Mouse (Mus musculus) erythroblast, embryonic 14.5 days (primary cell): Measurements from ENCODE around the gene Klhl29. TPM values are rescaled to one million over a fixed set of nuclear protein-coding genes. Genes with fewer than 3 reads are reported as not detected.

Source experiments
- H3K27me3 ChIP-seq: 2 replicates; pipeline ENCODE4 v1.6.1; 2012; ENCODE audit warnings: inconsistent platforms; ENCODE audit not compliant: control insufficient read depth
- H3K36me3 ChIP-seq: 2 replicates; pipeline ENCODE4 v1.6.1; 2012; ENCODE audit warnings: mild to moderate bottlenecking, inconsistent platforms; ENCODE audit not compliant: control insufficient read depth
- H3K4me1 ChIP-seq: 2 replicates; pipeline ENCODE4 v1.6.1; 2012; ENCODE audit warnings: inconsistent platforms; ENCODE audit not compliant: control insufficient read depth
- H3K4me3 ChIP-seq: replicated peaks from 2 replicates; pipeline ENCODE3; 2012; ENCODE audit warnings: moderate library complexity, mild to moderate bottlenecking, inconsistent platforms
- H3K9me3 ChIP-seq: 2 replicates; pipeline ENCODE4 v1.6.1; 2012; ENCODE audit warnings: low read length, inconsistent platforms, mixed read lengths; ENCODE audit not compliant: control insufficient read depth
- GATA1 ChIP-seq: IDR thresholded peaks from 2 replicates; pipeline ENCODE4 v1.6.1; 2012; ENCODE audit warnings: low read length, inconsistent platforms, mixed read lengths
- TAL1 ChIP-seq: IDR thresholded peaks from 3 replicates; pipeline ENCODE4 v1.6.1; 2012; ENCODE audit warnings: low read length, inconsistent platforms, mixed read lengths
- polyA plus RNA-seq: library from polyadenylated mRNA; stranded (reverse); fragments of >175 nt; gene quantifications from 2 replicates; pipeline ENCODE4 v1.2.3, GENCODE M21; 2012

Gene Klhl29
- polyA plus RNA-seq, 1 experiment: not detected

DNA sequence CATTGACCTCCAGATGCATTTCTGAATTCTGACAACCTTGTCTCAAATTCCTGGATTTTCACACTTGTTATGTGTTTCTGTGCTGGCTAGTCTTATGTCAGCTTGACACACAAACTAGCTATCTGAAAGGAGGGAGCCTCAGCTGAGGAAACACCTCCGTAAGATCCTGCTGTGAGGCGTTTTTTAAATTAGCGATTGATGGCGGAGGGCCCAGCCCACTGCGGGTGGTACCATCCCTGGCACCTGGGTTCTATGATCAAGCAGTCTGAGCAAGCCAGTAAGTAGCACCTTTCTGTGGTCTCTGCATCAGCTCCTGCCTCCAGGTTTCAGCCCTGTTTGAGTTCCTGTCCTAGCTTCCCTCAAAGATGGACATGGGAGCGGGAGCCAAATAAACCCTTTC, 131.6 kb downstream of the Klhl29 start:
- H3K27me3 ChIP-seq: no peaks in the 10 kb centered on the region
- H3K4me3 ChIP-seq: no peak overlapping the region
- H3K4me1 ChIP-seq: no peaks in the 10 kb centered on the region
- no peaks in the 10 kb centered on the region for H3K36me3 ChIP-seq
- no peak for TF ChIP-seq GATA1
- TF ChIP-seq TAL1: no peak
- H3K9me3 ChIP-seq: no peaks in the 10 kb centered on the region

DNA sequence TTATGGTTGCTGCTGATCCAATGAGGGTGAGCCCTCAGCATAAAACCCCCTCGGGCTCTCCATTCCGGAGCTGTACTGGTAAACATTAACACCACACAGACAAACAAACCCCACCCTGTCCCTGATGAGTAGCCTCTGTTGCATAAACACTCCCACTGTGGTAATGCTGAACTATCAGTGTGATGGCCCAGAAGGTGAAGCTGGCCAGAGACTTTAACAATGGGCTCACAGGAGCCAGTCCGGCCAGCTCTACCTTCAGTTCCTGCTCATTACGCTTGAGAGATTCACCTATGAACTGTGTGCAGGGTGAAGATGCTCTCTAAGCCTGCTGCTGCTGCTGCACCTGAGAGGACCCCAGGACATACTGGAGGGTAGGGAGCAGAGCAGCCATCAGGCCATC, 132.0 kb downstream of the Klhl29 start:
- no peaks in the 10 kb centered on the region for H3K9me3 ChIP-seq
- H3K4me1 ChIP-seq: no peaks in the 10 kb centered on the region
- H3K36me3 ChIP-seq: no peaks in the 10 kb centered on the region
- TF ChIP-seq TAL1 (no peak), GATA1 (no peak)
- no peak overlapping the region for H3K4me3 ChIP-seq
- no peaks in the 10 kb centered on the region for H3K27me3 ChIP-seq

DNA sequence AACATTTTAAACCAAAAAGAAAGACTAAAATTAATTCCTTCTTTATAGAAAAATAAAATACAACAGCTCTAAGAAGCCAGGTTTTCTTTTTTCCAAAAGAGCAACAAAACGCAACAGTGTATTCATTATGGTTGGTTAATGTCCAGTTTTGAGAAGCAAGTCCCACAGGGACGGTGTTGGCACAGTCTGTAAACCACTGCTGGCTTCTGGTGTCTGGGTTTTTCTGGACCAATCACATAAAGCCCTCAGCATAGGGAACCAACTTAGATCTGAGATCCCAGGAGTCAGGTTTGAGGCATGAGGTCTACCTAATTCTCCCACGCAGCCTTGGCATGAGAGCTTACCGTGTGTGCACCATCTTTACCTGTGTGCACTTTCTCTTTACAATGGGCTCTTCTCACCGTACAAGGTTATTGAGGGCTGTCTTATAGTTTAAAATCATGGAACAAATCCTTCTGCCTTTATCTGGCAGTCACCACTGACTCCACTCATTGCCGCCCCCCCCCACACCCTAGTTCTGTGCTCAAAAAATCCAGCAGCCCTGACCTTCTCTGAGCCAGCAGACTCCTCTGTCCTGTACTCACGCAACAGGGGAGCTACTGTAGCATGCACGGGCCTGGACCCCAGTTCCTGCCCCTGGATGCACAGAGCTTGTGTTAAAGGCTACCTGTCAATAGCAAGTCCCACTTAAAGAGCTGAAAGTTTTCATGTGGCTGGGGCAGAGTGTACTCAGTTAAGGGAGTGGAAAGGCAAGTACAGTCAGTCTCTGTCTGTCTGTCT, 132.7 kb downstream of the Klhl29 start:
- Histone ChIP-seq H3K4me3 (no peak overlapping the region), H3K36me3 (no peaks in the 10 kb centered on the region), H3K27me3 (no peaks in the 10 kb centered on the region), H3K4me1 (no peaks in the 10 kb centered on the region), H3K9me3 (no peaks in the 10 kb centered on the region)
- no peak for TF ChIP-seq GATA1
- no peak for TF ChIP-seq TAL1

DNA sequence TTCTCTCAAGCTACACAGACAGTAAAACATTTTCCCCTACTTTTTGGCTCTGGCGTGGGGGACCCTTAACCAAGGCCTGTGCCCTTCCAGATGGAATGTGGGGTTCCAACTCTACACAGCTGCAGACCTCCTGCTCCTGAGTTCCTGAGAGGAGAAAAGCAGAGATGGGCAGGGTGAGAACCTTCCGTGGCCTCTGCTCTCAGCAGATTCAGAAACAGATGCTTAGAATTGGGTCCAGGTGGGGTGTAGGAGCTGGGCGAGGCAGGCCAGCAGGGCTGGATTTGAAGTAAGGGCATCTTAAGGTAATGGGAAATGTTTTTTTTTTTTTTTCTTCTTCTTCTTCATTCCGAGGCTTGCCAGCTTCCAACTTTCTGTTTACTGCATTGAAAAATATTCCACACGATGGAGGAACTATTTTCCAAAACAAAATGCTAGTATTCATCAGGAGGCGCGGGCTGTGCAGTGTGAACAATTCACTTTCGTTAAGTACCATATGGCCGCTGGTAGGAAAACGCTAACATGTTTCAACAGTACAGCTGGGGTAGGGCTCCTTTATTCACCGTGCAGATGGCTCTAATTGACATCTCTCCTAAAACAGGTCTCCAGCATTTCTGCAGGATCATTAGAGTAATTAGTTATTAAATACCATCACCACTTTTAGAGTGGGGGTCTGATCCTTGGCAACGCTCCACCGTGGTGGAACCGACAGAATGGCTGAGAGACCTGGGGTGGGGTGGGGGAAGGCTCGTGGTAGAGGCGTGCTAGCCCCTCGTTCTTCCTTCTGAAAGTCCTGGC, 135.8 kb downstream of the Klhl29 start:
- Histone ChIP-seq H3K36me3 (no peaks in the 10 kb centered on the region), H3K9me3 (no peaks in the 10 kb centered on the region), H3K4me3 (no peak overlapping the region), H3K27me3 (no peaks in the 10 kb centered on the region), H3K4me1 (no peaks in the 10 kb centered on the region)
- TF ChIP-seq GATA1: no peak
- no peak for TF ChIP-seq TAL1

DNA sequence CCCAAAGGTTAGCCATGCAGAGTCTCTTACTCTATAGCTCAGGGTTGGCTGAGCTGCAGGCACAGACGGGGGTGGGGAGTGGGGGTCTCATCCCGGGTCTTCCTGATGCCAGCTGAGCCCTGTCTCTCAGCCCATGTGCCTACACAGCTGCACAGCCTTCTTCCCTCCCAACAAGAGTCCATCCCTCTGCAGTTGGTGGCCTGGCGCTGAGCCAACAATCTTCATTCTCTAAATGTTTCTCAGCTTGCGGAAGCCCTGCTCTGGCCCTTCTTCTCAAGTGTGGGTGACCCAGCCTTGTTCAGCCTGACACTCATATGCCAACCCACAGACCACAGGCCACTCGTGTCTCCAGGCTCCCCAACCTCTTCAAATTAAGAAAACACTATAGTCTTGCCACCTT, 138.4 kb downstream of the Klhl29 start:
- H3K27me3 ChIP-seq: no peaks in the 10 kb centered on the region
- H3K36me3 ChIP-seq: no peaks in the 10 kb centered on the region
- no peak overlapping the region for H3K4me3 ChIP-seq
- H3K9me3 ChIP-seq: no peaks in the 10 kb centered on the region
- TF ChIP-seq TAL1 (no peak), GATA1 (no peak)
- no peaks in the 10 kb centered on the region for H3K4me1 ChIP-seq

DNA sequence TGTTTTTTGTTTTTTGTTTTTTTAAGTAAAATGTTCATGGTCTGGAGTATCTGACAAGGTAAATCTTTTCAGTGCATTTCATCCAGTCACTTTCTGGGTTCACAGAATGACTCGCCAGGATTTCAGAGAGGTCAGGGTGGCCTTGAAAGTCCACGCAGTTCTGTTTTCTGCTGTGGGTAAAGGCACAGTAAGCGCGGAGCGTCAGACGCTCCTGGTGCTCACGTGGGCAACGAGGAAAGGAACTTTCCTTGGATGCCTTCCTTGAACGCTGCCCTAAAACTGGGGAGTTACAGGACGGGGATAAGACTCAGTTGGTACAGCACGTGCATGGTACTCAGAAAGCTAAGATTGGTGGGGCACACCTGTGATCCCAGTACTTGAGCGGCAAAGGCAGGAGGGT, 139.9 kb downstream of the Klhl29 start:
- Histone ChIP-seq H3K4me1 (no peaks in the 10 kb centered on the region), H3K4me3 (no peak overlapping the region), H3K9me3 (no peaks in the 10 kb centered on the region), H3K36me3 (no peaks in the 10 kb centered on the region), H3K27me3 (no peaks in the 10 kb centered on the region)
- TF ChIP-seq TAL1 (no peak), GATA1 (no peak)

DNA sequence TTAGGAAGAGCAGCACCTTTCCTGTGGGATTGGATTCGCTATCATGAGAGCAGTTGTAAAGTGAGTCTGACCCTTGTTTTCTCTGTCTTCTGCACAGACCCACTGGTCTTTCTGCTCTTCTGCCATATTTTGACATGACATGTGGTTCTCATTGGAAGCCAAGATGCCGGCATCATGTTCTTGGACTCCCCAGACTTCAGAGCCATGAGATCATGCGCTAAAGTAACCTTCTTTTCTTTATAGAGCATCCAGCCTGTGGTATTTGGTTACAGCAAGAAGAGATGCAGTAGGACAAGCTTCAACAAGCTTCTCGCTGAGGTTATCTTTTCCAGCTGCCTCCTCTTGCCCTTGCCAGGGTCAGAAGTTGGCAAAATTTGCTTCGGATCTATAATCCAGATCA, 145.0 kb downstream of the Klhl29 start:
- Histone ChIP-seq H3K36me3 (no peaks in the 10 kb centered on the region), H3K9me3 (no peaks in the 10 kb centered on the region), H3K27me3 (no peaks in the 10 kb centered on the region), H3K4me3 (no peak overlapping the region), H3K4me1 (no peaks in the 10 kb centered on the region)
- TF ChIP-seq TAL1: no peak
- TF ChIP-seq GATA1: no peak

DNA sequence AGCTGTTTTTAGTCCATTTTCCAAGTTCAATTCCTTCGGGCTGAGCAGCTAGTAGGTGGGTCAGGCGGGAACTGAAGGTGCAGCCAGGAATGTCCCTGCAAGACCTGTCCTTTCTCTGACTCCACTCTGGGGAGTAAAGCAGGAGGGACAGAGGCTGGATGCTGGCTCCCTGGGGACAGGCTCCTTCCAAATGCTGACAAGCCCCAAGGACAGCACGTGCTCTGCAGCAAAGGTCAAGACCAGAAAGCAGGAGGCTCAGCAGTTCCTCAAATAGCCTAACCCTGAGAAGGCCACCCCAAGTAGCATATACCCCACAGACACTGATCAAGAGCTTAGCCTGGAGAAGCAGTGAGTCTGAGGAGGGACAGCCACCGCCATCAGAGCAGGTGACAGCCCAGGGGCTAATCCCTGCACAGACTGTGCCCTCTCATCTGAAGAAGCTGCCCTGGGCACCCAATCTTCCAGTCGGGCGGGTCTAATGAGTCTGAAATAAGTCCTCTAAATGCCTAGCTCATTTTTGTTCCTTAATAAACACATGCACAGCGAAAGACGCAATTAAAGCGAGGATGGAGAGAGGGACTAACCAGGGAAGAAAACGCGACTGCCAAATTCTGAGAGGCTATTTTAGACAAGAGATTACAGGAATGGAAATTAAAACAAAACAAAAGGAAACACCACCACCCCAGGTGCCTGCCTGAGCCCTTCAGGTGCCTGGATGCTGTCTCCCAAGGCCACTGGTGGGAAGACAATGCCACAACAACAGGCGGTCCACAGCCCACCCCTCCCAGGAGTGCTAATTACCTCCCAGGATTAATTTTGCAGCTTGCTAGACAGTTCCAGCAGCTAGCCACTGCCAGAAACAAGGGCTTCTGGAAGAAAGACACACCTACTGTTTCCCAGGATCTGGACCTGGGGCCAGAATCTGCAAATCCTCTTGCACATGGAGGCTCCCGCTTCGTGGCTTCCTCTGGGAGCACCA, 148.5 kb downstream of the Klhl29 start:
- H3K27me3 ChIP-seq: no peaks in the 10 kb centered on the region
- H3K36me3 ChIP-seq: no peaks in the 10 kb centered on the region
- TF ChIP-seq GATA1 (no peak), TAL1 (no peak)
- no peak overlapping the region for H3K4me3 ChIP-seq
- H3K4me1 ChIP-seq: no peaks in the 10 kb centered on the region
- no peaks in the 10 kb centered on the region for H3K9me3 ChIP-seq
